Mouse (Mus musculus): Measurements from ENCODE around the gene Pfkp. TPM values are rescaled to one million over a fixed set of nuclear protein-coding genes. Genes with fewer than 3 reads are reported as not detected.

Pfkp gene
- polyA plus RNA-seq, 1 experiment from 2014 or later: 5.9 TPM

- no peak for DNase-seq (ENCODE audit: low spot score)
- H3K27ac ChIP-seq: no peak overlapping the region
- H3K36me3 ChIP-seq: no peaks in the 10 kb centered on the region
- peak overlapping the region; percentile 66 for H3K4me3 ChIP-seq
- H3K9me3 ChIP-seq (replicated peaks): no peaks in the 10 kb centered on the region
- H3K27me3 ChIP-seq (ENCODE audit: low read depth, poor library complexity, severe bottlenecking): peaks cover 26% of the 10 kb centered on the region
- 46% methylated on average over 3 of the region's 3 CpGs for WGBS
- peaks cover 23% of the 10 kb centered on the region for H3K4me1 ChIP-seq
Observed at GRCm38 (mm10) chr13:6646674-6647066, 1.9 kb downstream of the Pfkp start.

GRCm38 (mm10) chr13:6646266-6646665 is 2.3 kb downstream of the Pfkp start:
- no peaks in the 10 kb centered on the region for H3K36me3 ChIP-seq
- no peak overlapping the region for H3K27ac ChIP-seq
- H3K4me1 ChIP-seq: peaks cover 23% of the 10 kb centered on the region
- DNase-seq (ENCODE audit: low spot score): no peak
- peaks cover 26% of the 10 kb centered on the region for H3K27me3 ChIP-seq (ENCODE audit: low read depth, poor library complexity, severe bottlenecking)
- H3K4me3 ChIP-seq: no peak overlapping the region
- WGBS: 72% methylated on average over 2 of the region's 2 CpGs
- no peaks in the 10 kb centered on the region for H3K9me3 ChIP-seq (replicated peaks)

GRCm38 (mm10) chr13:6643968-6644367 is 4.6 kb downstream of the Pfkp start:
- no peak for DNase-seq (ENCODE audit: low spot score)
- no peaks in the 10 kb centered on the region for H3K9me3 ChIP-seq (replicated peaks)
- WGBS: 94% methylated on average over 5 of the region's 5 CpGs
- no peaks in the 10 kb centered on the region for H3K36me3 ChIP-seq
- H3K4me1 ChIP-seq: peaks cover 21% of the 10 kb centered on the region
- H3K27ac ChIP-seq: no peak overlapping the region
- no peak overlapping the region for H3K4me3 ChIP-seq
- H3K27me3 ChIP-seq (ENCODE audit: low read depth, poor library complexity, severe bottlenecking): peaks cover 26% of the 10 kb centered on the region

- no peak for DNase-seq (ENCODE audit: low spot score)
- Histone ChIP-seq H3K4me1 (peaks cover 12% of the 10 kb centered on the region), H3K9me3 (replicated peaks) (no peaks in the 10 kb centered on the region), H3K36me3 (no peaks in the 10 kb centered on the region), H3K4me3 (no peak overlapping the region), H3K27me3 (ENCODE audit: low read depth, poor library complexity, severe bottlenecking) (peaks cover 21% of the 10 kb centered on the region), H3K27ac (no peak overlapping the region)
- 93% methylated on average over 4 of the region's 4 CpGs for WGBS
Observed at GRCm38 (mm10) chr13:6643026-6643425, 5.6 kb downstream of the Pfkp start.

- Histone ChIP-seq H3K36me3 (no peaks in the 10 kb centered on the region), H3K4me1 (peaks cover 6% of the 10 kb centered on the region), H3K9me3 (replicated peaks) (no peaks in the 10 kb centered on the region), H3K27me3 (ENCODE audit: low read depth, poor library complexity, severe bottlenecking) (peaks cover 16% of the 10 kb centered on the region), H3K27ac (no peak overlapping the region), H3K4me3 (no peak overlapping the region)
- no peak for DNase-seq (ENCODE audit: low spot score)
- WGBS: 87% methylated on average over 5 of the region's 5 CpGs
Observed at GRCm38 (mm10) chr13:6642453-6642852, 6.1 kb downstream of the Pfkp start.

GRCm38 (mm10) chr13:6641497-6641896 is 7.1 kb downstream of the Pfkp start:
- H3K4me3 ChIP-seq: no peak overlapping the region
- DNase-seq (ENCODE audit: low spot score): no peak
- no peaks in the 10 kb centered on the region for H3K9me3 ChIP-seq (replicated peaks)
- 87% methylated on average over 1 of the region's 1 CpGs for WGBS
- no peaks in the 10 kb centered on the region for H3K4me1 ChIP-seq
- H3K27ac ChIP-seq: no peak overlapping the region
- no peaks in the 10 kb centered on the region for H3K36me3 ChIP-seq
- H3K27me3 ChIP-seq (ENCODE audit: low read depth, poor library complexity, severe bottlenecking): peaks cover 6% of the 10 kb centered on the region

- Histone ChIP-seq H3K4me3 (no peak overlapping the region), H3K36me3 (no peaks in the 10 kb centered on the region), H3K27ac (no peak overlapping the region), H3K4me1 (no peaks in the 10 kb centered on the region), H3K9me3 (replicated peaks) (no peaks in the 10 kb centered on the region), H3K27me3 (ENCODE audit: low read depth, poor library complexity, severe bottlenecking) (no peaks in the 10 kb centered on the region)
- DNase-seq (ENCODE audit: low spot score): no peak
- WGBS: 89% methylated on average over 5 of the region's 5 CpGs
Observed at GRCm38 (mm10) chr13:6639507-6640030, 9.0 kb downstream of the Pfkp start.

GRCm38 (mm10) chr13:6638976-6639375 is 9.6 kb downstream of the Pfkp start:
- peaks cover 1% of the 10 kb centered on the region; the same call in 1 of the 2 replicates for H3K4me1 ChIP-seq
- no peak overlapping the region for H3K4me3 ChIP-seq
- no peak for DNase-seq (ENCODE audit: low spot score)
- 92% methylated on average over 3 of the region's 3 CpGs for WGBS
- H3K27ac ChIP-seq: no peak overlapping the region
- no peaks in the 10 kb centered on the region for H3K36me3 ChIP-seq
- H3K9me3 ChIP-seq (replicated peaks): no peaks in the 10 kb centered on the region
- no peaks in the 10 kb centered on the region for H3K27me3 ChIP-seq (ENCODE audit: low read depth, poor library complexity, severe bottlenecking)

- H3K36me3 ChIP-seq: no peaks in the 10 kb centered on the region
- no peak for DNase-seq (ENCODE audit: low spot score)
Observed at GRCm38 (mm10) chr13:6638425-6638824, 10.2 kb downstream of the Pfkp start.

GRCm38 (mm10) chr13:6637534-6638124 is 10.9 kb downstream of the Pfkp start:
- no peak for DNase-seq (ENCODE audit: low spot score)
- 81% methylated on average over 7 of the region's 7 CpGs for WGBS
- H3K9me3 ChIP-seq (replicated peaks): no peaks in the 10 kb centered on the region
- H3K4me3 ChIP-seq: no peak overlapping the region
- no peaks in the 10 kb centered on the region for H3K27me3 ChIP-seq (ENCODE audit: low read depth, poor library complexity, severe bottlenecking)
- no peaks in the 10 kb centered on the region for H3K36me3 ChIP-seq
- no peak overlapping the region for H3K27ac ChIP-seq
- peaks cover 9% of the 10 kb centered on the region for H3K4me1 ChIP-seq

More at GRCm38 (mm10) chr13:6638425-6638824, 10.2 kb downstream of the Pfkp start:
- no peaks in the 10 kb centered on the region for H3K9me3 ChIP-seq (replicated peaks)
- H3K4me3 ChIP-seq: no peak overlapping the region
- H3K4me1 ChIP-seq: peaks cover 7% of the 10 kb centered on the region
- H3K27ac ChIP-seq: no peak overlapping the region
- WGBS: 38% methylated on average over 1 of the region's 1 CpGs
- H3K27me3 ChIP-seq (ENCODE audit: low read depth, poor library complexity, severe bottlenecking): no peaks in the 10 kb centered on the region

- no peak overlapping the region for H3K27ac ChIP-seq
Observed at GRCm38 (mm10) chr13:6636976-6637375, 11.6 kb downstream of the Pfkp start.

GRCm38 (mm10) chr13:6636520-6636919 is 12.1 kb downstream of the Pfkp start:
- WGBS: 85% methylated on average over 6 of the region's 6 CpGs
- no peaks in the 10 kb centered on the region for H3K9me3 ChIP-seq (replicated peaks)
- no peaks in the 10 kb centered on the region for H3K36me3 ChIP-seq
- no peak overlapping the region for H3K27ac ChIP-seq
- H3K4me3 ChIP-seq: no peak overlapping the region
- H3K27me3 ChIP-seq (ENCODE audit: low read depth, poor library complexity, severe bottlenecking): no peaks in the 10 kb centered on the region
- H3K4me1 ChIP-seq: peaks cover 21% of the 10 kb centered on the region
- DNase-seq (ENCODE audit: low spot score): no peak

More at GRCm38 (mm10) chr13:6636976-6637375, 11.6 kb downstream of the Pfkp start:
- Histone ChIP-seq H3K4me1 (peaks cover 16% of the 10 kb centered on the region), H3K36me3 (no peaks in the 10 kb centered on the region), H3K4me3 (no peak overlapping the region), H3K9me3 (replicated peaks) (no peaks in the 10 kb centered on the region), H3K27me3 (ENCODE audit: low read depth, poor library complexity, severe bottlenecking) (no peaks in the 10 kb centered on the region)
- 95% methylated on average over 4 of the region's 4 CpGs for WGBS
- DNase-seq (ENCODE audit: low spot score): no peak

- WGBS: 73% methylated on average over 11 of the region's 11 CpGs
- Histone ChIP-seq H3K36me3 (no peaks in the 10 kb centered on the region), H3K4me3 (no peak overlapping the region), H3K27ac (no peak overlapping the region), H3K9me3 (replicated peaks) (no peaks in the 10 kb centered on the region), H3K27me3 (ENCODE audit: low read depth, poor library complexity, severe bottlenecking) (no peaks in the 10 kb centered on the region), H3K4me1 (peaks cover 24% of the 10 kb centered on the region)
- no peak for DNase-seq (ENCODE audit: low spot score)
Observed at GRCm38 (mm10) chr13:6635138-6636076, 13.2 kb downstream of the Pfkp start.

Data from limb, embryonic 10.5 days (tissue).